Mouse (Mus musculus) heart, postnatal 0 days (tissue): ENCODE results near the gene Gm20458. TPM values are rescaled to one million over a fixed set of nuclear protein-coding genes. Genes with fewer than 3 reads are reported as not detected.

ENCODE experiments used
- ATAC-seq: fragments of 200-750 bp; cut with Nextera tagmentation; 2 replicates; pipeline ENCODE4 v1.8.0; 2017; ENCODE audit warnings: low read depth, moderate number of reproducible peaks, moderate library complexity; ENCODE audit not compliant: insufficient read depth
- DNase-seq: peaks from one replicate; pipeline ENCODE4 v3.0.0-alpha.2; 2016; ENCODE audit warnings: low spot score
- H3K27ac ChIP-seq: fragments of 300-500 bp; sonication (generic); 2 replicates; pipeline ENCODE4 v1.5.1; 2014; ENCODE audit warnings: low read depth, mild to moderate bottlenecking
- H3K27me3 ChIP-seq: fragments of 300-500 bp; sonication (generic); 2 replicates; pipeline ENCODE4 v1.6.1; 2014; ENCODE audit warnings: low read length, mixed read lengths; ENCODE audit not compliant: control insufficient read depth, insufficient read depth
- H3K36me3 ChIP-seq: fragments of 300-500 bp; sonication (generic); replicated peaks from 2 replicates; pipeline ENCODE4 v1.6.1; 2014; ENCODE audit warnings: low read length, mixed read lengths; ENCODE audit not compliant: control insufficient read depth, insufficient read depth
- H3K4me1 ChIP-seq: fragments of 300-500 bp; sonication (generic); 2 replicates; pipeline ENCODE4 v1.6.1; 2014; ENCODE audit warnings: antibody characterized with exemption; ENCODE audit not compliant: control insufficient read depth, insufficient read depth
- H3K4me2 ChIP-seq: fragments of 300-500 bp; sonication (generic); 2 replicates; pipeline ENCODE4 v1.6.1; 2014; ENCODE audit warnings: low read depth, mild to moderate bottlenecking, low read length, moderate library complexity
- H3K4me3 ChIP-seq: fragments of 300-500 bp; sonication (generic); 2 replicates; pipeline ENCODE4 v1.5.1; 2014; ENCODE audit warnings: low read depth, low read length
- H3K9ac ChIP-seq: fragments of 300-500 bp; sonication (generic); replicated peaks from 2 replicates; pipeline ENCODE4 v1.6.1; 2014; ENCODE audit warnings: low read depth, low read length, mixed read lengths
- H3K9me3 ChIP-seq: fragments of 300-500 bp; sonication (generic); replicated peaks from 2 replicates; pipeline ENCODE4 v1.6.1; 2016; ENCODE audit warnings: low read length; ENCODE audit not compliant: control insufficient read depth
- CTCF ChIP-seq: IDR thresholded peaks from 2 replicates; pipeline ENCODE4 v1.5.1; 2016; ENCODE audit warnings: antibody characterized with exemption, control low read depth, low read depth
- EP300 ChIP-seq: IDR thresholded peaks from 2 replicates; pipeline ENCODE4 v1.6.1; 2016; ENCODE audit warnings: antibody characterized with exemption, low read depth
- WGBS: fragments of 180-500 bp; shearing (Covaris S2); extraction: QIAGEN DNeasy Blood & Tissue Kit; methylation state at CpG from one replicate; pipeline ENCODE4 v1.1.7; 2014; 5-methylcytosine and 5-hydroxymethylcytosine counted together
- polyA plus RNA-seq: library from polyadenylated mRNA; unstranded; fragments of >200 nt; fragmentation: Nextera tagmentation; extraction: Ambion mirVana; gene quantifications from 2 replicates; pipeline ENCODE4 v1.2.1, GENCODE M21; 2015
- total RNA-seq: library from RNA; depleted of rRNA; stranded (reverse); fragments of >200 nt; gene quantifications from 2 replicates; pipeline ENCODE4 v1.2.3, GENCODE M21; 2014; ENCODE audit warnings: low replicate concordance; rRNA removed

Gene Gm20458
- total RNA-seq (6.7 and 34.3 TPM in 2 replicates), polyA plus RNA-seq (15.4 and 15.5 TPM in 2 replicates)

GRCm38 (mm10) chr2:164460745-164461551, at the start of gene Gm20458:
Gm20458 (plus strand) TSS chr2:164460967.
- Histone ChIP-seq H3K4me2 (peak within 1 kb of the TSS; percentile 82), H3K36me3 (peaks cover 26% of the 10 kb centered on the region), H3K4me1 (peaks cover 20% of the 10 kb centered on the region), H3K9me3 (no peaks in the 10 kb centered on the region), H3K9ac (peak within 1 kb of the TSS; percentile 80), H3K27me3 (no peaks in the 10 kb centered on the region), H3K27ac (peak within 1 kb of the TSS; percentile 51), H3K4me3 (peak within 1 kb of the TSS; percentile 66)
- ATAC-seq = peak; percentile 99
- TF ChIP-seq EP300 (peak; percentile 72; the same call in 1 of the 2 replicates), CTCF (peak; percentile 87)
- peak; percentile 98 for DNase-seq
- WGBS = under 1% methylated on average over 68 of the region's 79 CpGs

GRCm38 (mm10) chr2:164414167-164414566, 46.6 kb upstream of the Gm20458 start:
- no peak overlapping the region for H3K9ac ChIP-seq
- H3K27me3 ChIP-seq = peaks cover 46% of the 10 kb centered on the region
- H3K36me3 ChIP-seq = no peaks in the 10 kb centered on the region
- WGBS = 22% methylated on average over 28 of the region's 28 CpGs
- TF ChIP-seq EP300 = no peak
- TF ChIP-seq CTCF = no peak
- no peak overlapping the region for H3K4me3 ChIP-seq
- DNase-seq (no peak), ATAC-seq (no peak)
- H3K27ac ChIP-seq = no peak overlapping the region
- H3K9me3 ChIP-seq = no peaks in the 10 kb centered on the region
- no peaks in the 10 kb centered on the region for H3K4me1 ChIP-seq
- H3K4me2 ChIP-seq = no peak overlapping the region

GRCm38 (mm10) chr2:164414581-164414980, 46.2 kb upstream of the Gm20458 start:
- ATAC-seq (no peak), DNase-seq (no peak)
- peaks cover 45% of the 10 kb centered on the region for H3K27me3 ChIP-seq
- H3K4me3 ChIP-seq = no peak overlapping the region
- no peak overlapping the region for H3K27ac ChIP-seq
- no peak overlapping the region for H3K4me2 ChIP-seq
- H3K9ac ChIP-seq = no peak overlapping the region
- H3K4me1 ChIP-seq = no peaks in the 10 kb centered on the region
- 59% methylated on average over 10 of the region's 10 CpGs for WGBS
- no peaks in the 10 kb centered on the region for H3K9me3 ChIP-seq
- TF ChIP-seq CTCF (no peak), EP300 (no peak)
- H3K36me3 ChIP-seq = no peaks in the 10 kb centered on the region

GRCm38 (mm10) chr2:164417198-164417597, 43.6 kb upstream of the Gm20458 start:
- no peak overlapping the region for H3K27ac ChIP-seq
- H3K27me3 ChIP-seq = peaks cover 27% of the 10 kb centered on the region
- no peak overlapping the region for H3K9ac ChIP-seq
- no peaks in the 10 kb centered on the region for H3K36me3 ChIP-seq
- 0% methylated on average over 2 of the region's 2 CpGs for WGBS
- no peaks in the 10 kb centered on the region for H3K9me3 ChIP-seq
- TF ChIP-seq CTCF (peak; percentile 72), EP300 (no peak)
- no peak overlapping the region for H3K4me2 ChIP-seq
- H3K4me1 ChIP-seq = no peaks in the 10 kb centered on the region
- no peak for ATAC-seq
- peak; percentile 30 for DNase-seq
- no peak overlapping the region for H3K4me3 ChIP-seq

GRCm38 (mm10) chr2:164418308-164418875, 42.4 kb upstream of the Gm20458 start:
- H3K9me3 ChIP-seq = no peaks in the 10 kb centered on the region
- no peak overlapping the region for H3K4me2 ChIP-seq
- no peak overlapping the region for H3K4me3 ChIP-seq
- no peak for ATAC-seq
- H3K27me3 ChIP-seq = peaks cover 26% of the 10 kb centered on the region
- no peak for TF ChIP-seq CTCF
- TF ChIP-seq EP300 = no peak
- no peak overlapping the region for H3K9ac ChIP-seq
- WGBS = 43% methylated on average over 3 of the region's 3 CpGs
- no peaks in the 10 kb centered on the region for H3K36me3 ChIP-seq
- H3K27ac ChIP-seq = no peak overlapping the region
- no peaks in the 10 kb centered on the region for H3K4me1 ChIP-seq
- no peak for DNase-seq
